Mouse (Mus musculus) kidney, adult 2 months (tissue): ENCODE measurements around the gene 9230112D13Rik. TPM values are rescaled to one million over a fixed set of nuclear protein-coding genes. Genes with fewer than 3 reads are reported as not detected.

Source experiments
- DNase-seq: peaks from one replicate; pipeline ENCODE4 v3.0.0; 2021
- H3K27ac ChIP-seq: fragments of 200-500 bp; 2 replicates; pipeline ENCODE4 v1.5.1; 2012; ENCODE audit warnings: low read depth, low read length, control low read depth, inconsistent platforms; ENCODE audit not compliant: insufficient read depth
- H3K27me3 ChIP-seq: fragments of 200-500 bp; replicated peaks from 2 replicates; pipeline ENCODE4 v1.6.1; 2012; ENCODE audit warnings: mild to moderate bottlenecking, moderate library complexity, low read length, inconsistent platforms; ENCODE audit not compliant: control insufficient read depth, insufficient read depth
- H3K36me3 ChIP-seq: fragments of 200-500 bp; 2 replicates; pipeline ENCODE4 v1.6.1; 2012; ENCODE audit warnings: mild to moderate bottlenecking, moderate library complexity, low read length, inconsistent platforms; ENCODE audit not compliant: control insufficient read depth, insufficient read depth
- H3K4me1 ChIP-seq: fragments of 200-500 bp; 2 replicates; pipeline ENCODE4 v1.6.1; 2011; ENCODE audit warnings: low read length; ENCODE audit not compliant: control insufficient read depth, insufficient read depth
- H3K4me3 ChIP-seq: fragments of 200-500 bp; 2 replicates; pipeline ENCODE4 v1.5.1; 2011; ENCODE audit warnings: mild to moderate bottlenecking, low read depth, low read length, control low read depth; ENCODE audit not compliant: insufficient read depth
- CTCF ChIP-seq: fragments of 200-500 bp; conservative IDR thresholded peaks from 2 replicates; pipeline ENCODE4 v1.5.1; 2011; ENCODE audit warnings: low read depth, mild to moderate bottlenecking, control low read depth, low read length, moderate library complexity, mixed read lengths; ENCODE audit not compliant: insufficient read depth, insufficient read length
- POLR2A ChIP-seq: fragments of 200-500 bp; IDR thresholded peaks from one replicate; pipeline ENCODE4 v1.6.1; 2011; ENCODE audit warnings: low read depth, low read length, control low read depth
- WGBS: fragments of 180-500 bp; shearing (Covaris S2); methylation state at CpG from one replicate; pipeline ENCODE4 v1.1.7; 2018; 5-methylcytosine and 5-hydroxymethylcytosine counted together
- polyA plus RNA-seq: library from polyadenylated mRNA; depleted of rRNA; stranded (reverse); fragments of >200 nt; gene quantifications from 2 replicates; pipeline ENCODE4 v1.2.3, GENCODE M21; 2012

9230112D13Rik gene
- polyA plus RNA-seq, 1 experiment, result not detected

DNA sequence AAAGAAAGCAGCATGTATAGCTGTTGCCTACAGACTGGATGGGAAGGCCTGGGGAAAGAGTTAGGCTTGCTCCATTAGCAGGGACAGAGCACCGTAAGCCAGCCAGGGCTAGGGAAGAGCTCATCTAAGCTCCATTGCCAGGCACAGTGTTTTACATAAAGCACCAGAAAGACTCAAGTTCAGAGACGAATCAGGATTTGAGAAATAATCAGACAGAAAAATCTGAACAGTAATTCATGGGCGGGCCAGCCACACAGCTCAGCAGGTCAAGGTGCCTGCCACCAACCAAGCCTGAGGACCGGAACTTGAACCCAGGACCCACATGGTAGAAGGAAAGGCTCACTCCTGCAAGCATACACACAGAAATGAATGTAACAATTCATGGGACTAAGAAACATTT is 22.9 kb downstream of the 9230112D13Rik start:
- Histone ChIP-seq H3K27me3 (no peaks in the 10 kb centered on the region), H3K4me1 (peaks cover 15% of the 10 kb centered on the region; the same call in 1 of the 2 replicates), H3K27ac (no peak overlapping the region), H3K36me3 (no peaks in the 10 kb centered on the region), H3K4me3 (no peak overlapping the region)
- DNase-seq, result no peak
- TF ChIP-seq POLR2A (no peak), CTCF (no peak)
- 53% methylated on average over 4 of the region's 4 CpGs for WGBS

DNA sequence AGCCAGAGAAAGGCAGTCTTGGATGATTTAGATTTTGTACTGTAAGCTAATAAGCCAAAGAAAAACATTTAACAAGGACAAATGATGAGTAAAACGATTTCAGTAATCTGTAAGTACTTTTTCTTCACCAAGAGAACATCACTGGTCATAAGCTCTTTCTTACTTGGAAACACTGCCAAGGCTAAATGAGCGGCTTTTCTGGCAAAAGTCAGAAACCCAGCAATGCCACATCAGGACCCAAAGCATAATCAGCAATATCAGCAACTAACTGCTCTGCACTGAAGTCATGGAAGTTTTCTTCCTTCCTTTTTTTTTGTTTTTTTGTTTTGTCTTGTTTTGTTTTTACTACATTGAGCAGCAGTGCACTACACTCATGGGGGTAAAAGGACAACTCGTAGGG is 25.3 kb downstream of the 9230112D13Rik start:
- no peak for DNase-seq
- Histone ChIP-seq H3K36me3 (no peaks in the 10 kb centered on the region), H3K4me1 (peaks cover 16% of the 10 kb centered on the region; the same call in 1 of the 2 replicates), H3K27me3 (no peaks in the 10 kb centered on the region), H3K27ac (peak overlapping the region; percentile 22; the same call in 1 of the 2 replicates), H3K4me3 (no peak overlapping the region)
- 19% methylated on average over 3 of the region's 3 CpGs for WGBS
- TF ChIP-seq CTCF, result no peak
- TF ChIP-seq POLR2A, result no peak

DNA sequence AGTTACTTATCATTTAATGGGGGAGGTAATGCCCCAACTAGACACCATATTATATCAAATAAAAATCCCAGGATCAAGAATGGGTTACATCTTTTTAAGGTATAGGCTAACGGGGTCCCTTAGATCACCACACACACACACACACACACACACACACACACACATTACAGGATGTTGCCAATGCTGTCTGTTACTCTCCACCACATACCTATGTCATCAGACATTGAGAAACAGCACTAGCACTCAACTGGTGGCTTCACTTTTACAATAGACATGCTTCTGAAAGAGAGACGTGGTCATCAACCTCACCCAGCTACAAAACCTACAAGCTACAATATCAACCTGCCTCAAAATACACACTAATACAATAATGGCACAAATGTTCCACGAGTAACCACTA is 28.9 kb downstream of the 9230112D13Rik start:
- peaks cover 29% of the 10 kb centered on the region for H3K4me1 ChIP-seq
- H3K36me3 ChIP-seq, result no peaks in the 10 kb centered on the region
- no peak overlapping the region for H3K4me3 ChIP-seq
- no peak for DNase-seq
- no peak overlapping the region for H3K27ac ChIP-seq
- no peaks in the 10 kb centered on the region for H3K27me3 ChIP-seq
- 77% methylated on average over 3 of the region's 3 CpGs for WGBS
- TF ChIP-seq POLR2A, result no peak
- no peak for TF ChIP-seq CTCF

DNA sequence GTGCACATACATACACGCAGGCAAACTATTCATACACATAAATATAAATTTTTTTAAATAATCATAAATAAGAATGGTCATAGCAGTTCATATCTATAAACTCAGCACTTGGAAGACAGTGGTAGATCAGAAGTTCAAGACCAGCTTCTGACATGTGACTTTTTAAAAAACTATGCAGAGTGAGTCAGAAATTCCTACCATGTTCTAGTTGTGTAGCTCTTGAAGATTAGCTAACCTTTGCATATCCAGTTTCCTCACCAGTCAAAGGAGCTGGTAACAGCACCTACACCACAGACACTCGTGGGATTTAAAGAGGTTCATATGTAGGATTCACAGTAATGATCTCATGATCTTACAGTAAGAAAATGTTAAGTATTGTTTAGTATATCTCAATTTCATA is 29.9 kb downstream of the 9230112D13Rik start:
- 60% methylated on average over 2 of the region's 2 CpGs for WGBS
- no peaks in the 10 kb centered on the region for H3K36me3 ChIP-seq
- DNase-seq, result no peak
- TF ChIP-seq POLR2A (no peak), CTCF (no peak)
- H3K27ac ChIP-seq, result no peak overlapping the region
- peaks cover 30% of the 10 kb centered on the region for H3K4me1 ChIP-seq
- no peak overlapping the region for H3K4me3 ChIP-seq
- H3K27me3 ChIP-seq, result no peaks in the 10 kb centered on the region

DNA sequence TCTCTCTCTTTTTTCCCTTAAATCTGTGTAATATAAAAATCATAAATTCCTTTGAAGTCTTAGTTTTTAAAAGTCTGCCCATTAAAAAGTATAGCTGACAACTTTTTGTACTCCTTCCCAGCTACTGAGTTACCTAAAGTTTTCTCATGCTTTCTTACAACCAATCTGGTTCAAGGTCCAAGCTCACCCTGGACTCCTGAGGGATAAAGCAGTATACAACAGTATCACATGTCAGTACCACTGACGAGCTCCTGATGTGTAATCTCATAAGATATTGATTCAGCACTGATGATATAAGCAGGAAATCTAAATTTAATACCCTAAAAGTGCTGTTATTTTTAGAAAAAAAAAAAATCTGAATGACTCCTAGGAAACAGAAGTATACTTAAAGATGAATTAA is 31.6 kb downstream of the 9230112D13Rik start:
- Histone ChIP-seq H3K27me3 (no peaks in the 10 kb centered on the region), H3K27ac (no peak overlapping the region), H3K36me3 (no peaks in the 10 kb centered on the region), H3K4me1 (peaks cover 29% of the 10 kb centered on the region), H3K4me3 (no peak overlapping the region)
- WGBS, result 43% methylated on average over 1 of the region's 1 CpGs
- no peak for DNase-seq
- TF ChIP-seq POLR2A (no peak), CTCF (no peak)

DNA sequence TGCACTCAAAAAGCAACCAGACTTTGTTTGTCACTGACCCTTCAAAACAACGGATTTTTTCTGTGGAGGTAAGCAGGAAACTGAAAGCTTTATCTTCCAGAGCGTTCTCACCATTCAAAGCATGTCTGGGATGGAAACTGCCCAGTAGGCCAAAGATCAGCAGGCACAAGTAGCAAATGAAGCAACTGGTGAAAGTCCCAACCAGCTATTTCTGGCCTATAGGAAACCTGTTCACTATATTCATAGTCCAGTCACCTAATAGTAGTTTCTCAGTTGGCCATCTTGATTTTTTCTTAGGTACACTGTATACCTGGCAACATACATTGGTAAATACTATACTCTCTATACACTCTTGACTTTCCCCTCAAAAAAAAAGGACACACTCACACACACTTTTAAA is 32.7 kb downstream of the 9230112D13Rik start:
- DNase-seq, result peak; percentile 70
- 34% methylated on average over 2 of the region's 2 CpGs for WGBS
- Histone ChIP-seq H3K4me3 (no peak overlapping the region), H3K36me3 (no peaks in the 10 kb centered on the region), H3K4me1 (peaks cover 26% of the 10 kb centered on the region), H3K27ac (peak overlapping the region; percentile 68), H3K27me3 (no peaks in the 10 kb centered on the region)
- no peak for TF ChIP-seq POLR2A
- TF ChIP-seq CTCF, result no peak

DNA sequence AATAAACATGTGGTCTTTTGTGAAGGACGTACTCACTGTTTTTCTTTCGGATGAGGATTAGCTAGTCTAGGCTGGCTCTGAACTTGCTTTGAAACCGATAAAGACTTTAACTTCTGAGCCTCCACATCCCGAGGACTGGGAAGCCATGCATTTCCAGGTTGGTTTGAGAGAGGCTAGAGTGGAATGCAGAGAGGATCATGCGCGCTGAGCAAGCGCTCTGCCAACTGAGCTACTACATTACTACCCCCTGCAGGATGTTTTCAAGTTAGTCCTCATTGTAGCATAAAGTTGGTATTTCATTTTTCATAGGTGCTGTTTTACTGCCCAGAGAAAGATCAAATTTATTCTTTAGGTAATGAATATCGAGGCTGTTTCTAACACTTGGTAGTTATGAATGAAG is 36.4 kb downstream of the 9230112D13Rik start:
- DNase-seq, result no peak
- no peaks in the 10 kb centered on the region for H3K36me3 ChIP-seq
- no peaks in the 10 kb centered on the region for H3K27me3 ChIP-seq
- no peak overlapping the region for H3K27ac ChIP-seq
- 47% methylated on average over 8 of the region's 8 CpGs for WGBS
- H3K4me3 ChIP-seq, result no peak overlapping the region
- H3K4me1 ChIP-seq, result peaks cover 25% of the 10 kb centered on the region
- TF ChIP-seq POLR2A, result no peak
- peak; percentile 31 for TF ChIP-seq CTCF

DNA sequence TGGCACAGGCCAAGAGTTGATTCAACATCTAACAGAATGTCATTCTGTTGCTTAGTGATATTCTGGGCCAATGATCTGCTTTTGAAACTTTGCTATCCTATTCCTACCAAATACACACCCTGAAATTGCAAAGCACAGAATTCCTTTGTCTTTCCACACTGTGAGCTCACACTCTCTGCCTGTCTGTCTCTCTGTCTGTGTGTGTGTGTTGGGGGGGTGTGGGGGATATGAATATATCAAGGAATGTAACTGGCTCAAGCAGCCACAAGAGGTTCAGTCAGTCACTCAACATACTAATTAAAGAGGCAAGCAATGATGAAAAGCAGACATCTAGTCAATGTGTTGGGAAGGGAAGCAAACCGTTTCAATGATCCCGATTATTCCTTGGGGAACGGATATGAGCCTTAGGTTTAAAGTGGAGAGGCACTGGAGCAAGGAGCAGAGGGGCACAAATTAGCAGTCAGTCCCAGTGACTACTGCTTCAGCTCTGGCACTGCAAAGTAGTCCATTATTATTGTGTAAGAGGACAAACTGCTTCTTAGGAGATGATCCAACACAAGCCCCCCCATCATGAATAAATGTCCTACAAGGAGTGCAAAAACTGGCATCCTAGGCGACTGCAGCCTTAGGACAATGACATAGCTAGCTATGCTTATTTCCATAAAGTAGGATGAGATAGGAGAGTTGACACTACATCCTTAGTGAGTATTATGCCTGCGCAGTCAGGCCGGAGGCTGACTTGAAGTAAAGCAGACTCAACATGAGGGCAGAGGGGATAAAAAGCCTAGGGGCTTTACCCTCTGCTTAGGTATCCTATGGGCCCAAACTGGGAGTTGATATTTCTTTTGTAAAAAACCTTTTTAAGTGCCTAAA is 38.9 kb downstream of the 9230112D13Rik start:
- no peak for DNase-seq
- H3K27ac ChIP-seq, result no peak overlapping the region
- H3K4me3 ChIP-seq, result no peak overlapping the region
- no peak for TF ChIP-seq POLR2A
- no peak for TF ChIP-seq CTCF
- WGBS, result 67% methylated on average over 6 of the region's 6 CpGs
- no peaks in the 10 kb centered on the region for H3K27me3 ChIP-seq
- peaks cover 7% of the 10 kb centered on the region for H3K4me1 ChIP-seq
- no peaks in the 10 kb centered on the region for H3K36me3 ChIP-seq
